Mouse (Mus musculus) MEL (cell line): ENCODE data around the gene Atg9b.

Experiments used
- CTCF ChIP-seq, 3 experiments: IDR thresholded peaks in 2 of 3; conservative IDR thresholded peaks in 1 of 3; 2 replicates each; pipeline ENCODE4 v1.5.1; 2011 to 2012; ENCODE audit warnings: low read length in 3 of 3, low read depth in 2 of 3, mild to moderate bottlenecking in 2 of 3, improper control_type of control experiment in 1 of 3, inconsistent platforms in 1 of 3, mixed read lengths in 1 of 3, moderate library complexity in 1 of 3; ENCODE audit not compliant: control insufficient read depth in 1 of 3, insufficient read depth in 1 of 3, poor library complexity in 1 of 3, severe bottlenecking in 1 of 3
- HCFC1 ChIP-seq: IDR thresholded peaks from 2 replicates; pipeline ENCODE4 v1.6.1; 2012; ENCODE audit warnings: low read depth, mild to moderate bottlenecking, inconsistent platforms, low read length, improper control_type of control experiment, moderate library complexity
- POLR2A ChIP-seq, 2 experiments: IDR thresholded peaks; 2 replicates each; pipeline ENCODE4 v1.6.1; 2011 to 2012; ENCODE audit warnings: low read length in 2 of 2, mild to moderate bottlenecking in 2 of 2, control low read depth in 1 of 2, improper control_type of control experiment in 1 of 2, low read depth in 1 of 2, moderate library complexity in 1 of 2; ENCODE audit not compliant: control insufficient read depth in 1 of 2, insufficient read depth in 1 of 2, poor library complexity in 1 of 2
- ZC3H11A ChIP-seq: IDR thresholded peaks from 2 replicates; pipeline ENCODE4 v1.6.1; 2012; ENCODE audit warnings: low read depth, mild to moderate bottlenecking, inconsistent platforms, low read length, improper control_type of control experiment

GRCm38 (mm10) chr5:24352251-24352859 lies 39.6 kb downstream of the Atg9b start:
- TF ChIP-seq POLR2A (IDR thresholded peaks at IDR 0.05; ENCODE audit: control insufficient read depth in 1 of 2, insufficient read depth in 1 of 2, low read depth in 1 of 2, low read length in 2 of 2, poor library complexity in 1 of 2) (no peak), ZC3H11A (no peak), CTCF (IDR thresholded peaks at IDR 0.05 in 2 of 3, conservative IDR thresholded peaks at IDR 0.05 in 1 of 3; ENCODE audit: control insufficient read depth in 1 of 3, insufficient read depth in 1 of 3, low read depth in 2 of 3, low read length in 3 of 3, poor library complexity in 1 of 3, severe bottlenecking in 1 of 3) (no peak), HCFC1 (no peak)
